10 mouse cellular contexts compared by ENCODE assay signal in the genomic region with DNA sequence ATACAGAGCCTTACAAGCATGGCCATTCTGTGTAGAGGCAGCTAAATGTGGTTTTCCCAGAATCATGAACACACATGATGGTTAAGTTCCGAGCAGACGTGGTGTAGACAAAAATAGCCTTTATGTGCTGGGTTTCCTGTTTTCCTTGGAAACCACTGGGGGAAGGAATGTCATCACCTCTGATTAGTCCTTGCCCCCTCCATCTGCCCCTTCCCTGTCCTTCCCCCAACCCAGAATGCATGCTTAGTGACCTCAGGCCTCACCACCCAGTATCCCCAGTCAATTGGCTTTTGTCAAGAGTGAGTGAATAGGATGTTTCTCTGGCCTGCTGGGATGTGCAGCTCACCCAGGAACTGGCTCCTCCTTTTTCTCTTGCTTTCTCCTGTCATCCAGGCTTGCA.
DNase-seq lines count a peak whose midpoint lies in the region; ATAC-seq lines count a peak whose summit lies in the region.
"Had no signal": no experiment of that assay in that cellular context is flagged by ENCODE, and none has a peak within 500 bp of the region (broad histone marks: within the 10 kb centered on the region; RNA-seq: fewer than 3 reads in every experiment).

No protein-coding gene starts in this region.

- WGBS in hindbrain, embryonic 12.5 days: 6% methylated on average over 2 of the region's 2 CpGs
- 5% methylated on average over 2 of the region's 2 CpGs for WGBS in hindbrain, embryonic 13.5 days
- WGBS in limb, embryonic 15.5 days: 24% methylated on average over 2 of the region's 2 CpGs

- H3K9me3 ChIP-seq in hindbrain, embryonic 12.5 days (replicated peaks): no peaks in the 10 kb centered on the region
- H3K9me3 ChIP-seq in hindbrain, embryonic 13.5 days: no peaks in the 10 kb centered on the region
- no peaks in the 10 kb centered on the region for H3K9me3 ChIP-seq in limb, embryonic 15.5 days

- H3K4me2 ChIP-seq in hindbrain, embryonic 12.5 days (replicated peaks): no peak overlapping the region
- H3K4me2 ChIP-seq in hindbrain, embryonic 13.5 days: no peak overlapping the region
- no peak overlapping the region for H3K4me2 ChIP-seq in limb, embryonic 15.5 days

- 0 out of 2 replicates have a peak overlapping the region, but pooled peaks have one; percentile 40 for H3K27ac ChIP-seq in hindbrain, embryonic 12.5 days
- H3K27ac ChIP-seq in hindbrain, embryonic 13.5 days: no peak overlapping the region
- no peak overlapping the region for H3K27ac ChIP-seq in limb, embryonic 15.5 days
- H3K27ac ChIP-seq: macrophage had no signal

- peaks cover 33% of the 10 kb centered on the region for H3K4me1 ChIP-seq in hindbrain, embryonic 12.5 days
- H3K4me1 ChIP-seq in hindbrain, embryonic 13.5 days (replicated peaks): peaks cover 35% of the 10 kb centered on the region
- peaks cover 23% of the 10 kb centered on the region for H3K4me1 ChIP-seq in limb, embryonic 15.5 days

- ATAC-seq in hindbrain, embryonic 12.5 days (ENCODE audit: low FRiP score): no peak
- ATAC-seq in hindbrain, embryonic 13.5 days (ENCODE audit: low FRiP score): no peak
- 0 out of 2 replicates have a peak, but pooled peaks have one; percentile 27 for ATAC-seq in limb, embryonic 15.5 days (ENCODE audit: insufficient number of reproducible peaks, low FRiP score, low TSS enrichment, low read depth)
- ATAC-seq in monocyte, adult 5-6 weeks (replicated peaks; ENCODE audit: insufficient number of reproducible peaks, low FRiP score, low TSS enrichment, poor library complexity, severe bottlenecking): no peak

- no peak overlapping the region for H3K4me3 ChIP-seq in hindbrain, embryonic 12.5 days
- no peak overlapping the region for H3K4me3 ChIP-seq in hindbrain, embryonic 13.5 days
- no peak overlapping the region for H3K4me3 ChIP-seq in limb, embryonic 15.5 days

- no peak overlapping the region for H3K9ac ChIP-seq in hindbrain, embryonic 12.5 days
- no peak overlapping the region for H3K9ac ChIP-seq in hindbrain, embryonic 13.5 days
- H3K9ac ChIP-seq in limb, embryonic 15.5 days: no peak overlapping the region

- peaks cover 3% of the 10 kb centered on the region; the same call in 1 of the 2 replicates for H3K27me3 ChIP-seq in hindbrain, embryonic 12.5 days
- H3K27me3 ChIP-seq in hindbrain, embryonic 13.5 days: peaks cover 8% of the 10 kb centered on the region; the same call in 1 of the 2 replicates
- no peaks in the 10 kb centered on the region for H3K27me3 ChIP-seq in limb, embryonic 15.5 days

- no peaks in the 10 kb centered on the region for H3K36me3 ChIP-seq in hindbrain, embryonic 12.5 days
- no peaks in the 10 kb centered on the region for H3K36me3 ChIP-seq in hindbrain, embryonic 13.5 days
- no peaks in the 10 kb centered on the region for H3K36me3 ChIP-seq in limb, embryonic 15.5 days

- peak; percentile 65 for DNase-seq in Muller cell, postnatal 12 days (ENCODE audit: inconsistent ontology term)
- peak; percentile 79 for DNase-seq in embryo, embryonic 10 days (ENCODE audit: low spot score)
- no peak for DNase-seq in left cerebral cortex, adult 8-10 months (ENCODE audit: low spot score in 2 of 2)
- DNase-seq: kidney, postnatal 36 days; spleen, adult 18-20 months had no signal

Comparison
In these comparisons a context has a peak if more than half of its experiments do, and no peak if none do; other contexts are left out.
1. DNase-seq: peak in Muller cell, postnatal 12 days (single experiment) and embryo, embryonic 10 days (single experiment); none in left cerebral cortex, adult 8-10 months (0 of 2).